Mouse (Mus musculus) hindbrain, embryonic 16.5 days (tissue): ENCODE data around the gene Reep3. TPM values are rescaled to one million over a fixed set of nuclear protein-coding genes. Genes with fewer than 3 reads are reported as not detected.

Experiments
- ATAC-seq: fragments of 200-750 bp; cut with Nextera tagmentation; 2 replicates; pipeline ENCODE4 v1.8.0; 2017; ENCODE audit warnings: moderate TSS enrichment, moderate library complexity
- H3K27ac ChIP-seq: fragments of 300-500 bp; sonication (generic); 2 replicates; pipeline ENCODE4 v1.5.1; 2014; ENCODE audit warnings: low read depth, mild to moderate bottlenecking, control low read depth, low read length, moderate library complexity
- H3K27me3 ChIP-seq: fragments of 300-500 bp; sonication (generic); replicated peaks from 2 replicates; pipeline ENCODE4 v1.6.1; 2014; ENCODE audit warnings: low read length; ENCODE audit not compliant: control insufficient read depth, insufficient read depth
- H3K36me3 ChIP-seq: fragments of 300-500 bp; sonication (generic); 2 replicates; pipeline ENCODE4 v1.6.1; 2014; ENCODE audit warnings: mild to moderate bottlenecking, low read length, moderate library complexity, mixed read lengths; ENCODE audit not compliant: control insufficient read depth, insufficient read depth
- H3K4me1 ChIP-seq: fragments of 300-500 bp; sonication (generic); 2 replicates; pipeline ENCODE4 v1.6.1; 2014; ENCODE audit warnings: low read depth, low read length; ENCODE audit not compliant: control insufficient read depth, insufficient read depth
- H3K4me2 ChIP-seq: fragments of 300-500 bp; sonication (generic); 2 replicates; pipeline ENCODE4 v1.6.1; 2014; ENCODE audit warnings: mild to moderate bottlenecking, low read length, control low read depth, moderate library complexity
- H3K4me3 ChIP-seq: fragments of 300-500 bp; sonication (generic); 2 replicates; pipeline ENCODE4 v1.5.1; 2014; ENCODE audit warnings: mild to moderate bottlenecking, low read length, control low read depth, moderate library complexity
- H3K9ac ChIP-seq: fragments of 300-500 bp; sonication (generic); 2 replicates; pipeline ENCODE4 v1.6.1; 2014; ENCODE audit warnings: low read depth, mild to moderate bottlenecking, control low read depth, low read length, moderate library complexity
- H3K9me3 ChIP-seq: fragments of 300-500 bp; sonication (generic); 2 replicates; pipeline ENCODE4 v1.6.1; 2014; ENCODE audit warnings: mild to moderate bottlenecking, low read length, moderate library complexity; ENCODE audit not compliant: control insufficient read depth
- WGBS: fragments of 180-500 bp; shearing (Covaris S2); extraction: QIAGEN DNeasy Blood & Tissue Kit; methylation state at CpG from one replicate; pipeline ENCODE4 v1.1.7; 2014; 5-methylcytosine and 5-hydroxymethylcytosine counted together
- polyA plus RNA-seq: library from polyadenylated mRNA; unstranded; fragments of >200 nt; fragmentation: Nextera tagmentation; extraction: Ambion mirVana; gene quantifications from 2 replicates; pipeline ENCODE4 v1.2.1, GENCODE M21; 2015

The Reep3 gene
- polyA plus RNA-seq, 1 experiment from 2014 or later: 32.7 TPM

DNA sequence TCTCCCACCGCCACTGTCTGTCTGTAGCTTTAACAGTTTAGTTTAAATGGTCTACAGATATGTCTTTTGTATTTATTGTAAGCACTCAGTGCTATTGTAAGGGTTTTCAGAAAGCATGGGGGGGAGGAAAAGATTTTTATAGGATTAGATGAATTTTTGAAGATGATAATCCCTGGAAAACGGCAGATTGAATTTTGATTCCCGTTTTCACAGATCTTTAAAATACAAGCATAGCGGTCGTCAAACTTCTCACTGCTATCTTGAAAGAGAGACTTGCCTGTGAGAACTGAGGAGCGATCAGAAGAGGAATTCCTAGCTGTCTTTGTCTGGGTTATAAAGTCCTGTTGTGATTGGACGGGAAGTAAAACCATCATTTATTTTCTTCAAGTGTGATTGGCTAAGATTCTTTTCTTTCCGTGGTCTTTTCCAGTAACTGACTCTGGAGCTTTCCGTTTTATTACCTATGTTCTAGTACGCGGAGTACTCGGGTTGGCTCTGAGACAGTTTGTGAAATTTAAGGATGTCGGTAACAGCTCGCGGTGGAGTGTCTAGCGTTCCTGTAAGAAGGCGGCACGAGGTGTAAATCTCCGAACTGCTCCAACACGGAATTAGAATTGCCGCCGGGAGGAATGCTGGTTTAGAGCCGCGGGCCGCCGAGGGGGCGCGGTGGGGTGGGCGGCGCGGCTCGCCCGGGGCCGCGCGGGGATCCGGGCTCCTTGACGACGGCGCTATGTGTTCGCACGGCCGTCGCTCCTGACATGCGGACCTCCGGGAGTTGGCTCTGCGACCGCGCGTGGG, 29.5 kb upstream of the Reep3 start:
- H3K9me3 ChIP-seq: no peaks in the 10 kb centered on the region
- 2% methylated on average over 37 of the region's 50 CpGs for WGBS
- peak; percentile 78 for ATAC-seq
- H3K27ac ChIP-seq: peak overlapping the region; percentile 91
- H3K4me3 ChIP-seq: peak overlapping the region; percentile 80
- no peaks in the 10 kb centered on the region for H3K36me3 ChIP-seq
- H3K9ac ChIP-seq: peak overlapping the region; percentile 82
- H3K27me3 ChIP-seq: no peaks in the 10 kb centered on the region
- H3K4me1 ChIP-seq: peaks cover 14% of the 10 kb centered on the region
- peak overlapping the region; percentile 78 for H3K4me2 ChIP-seq

- no peak for ATAC-seq
- H3K4me1 ChIP-seq: peaks cover 14% of the 10 kb centered on the region
- no peak overlapping the region for H3K27ac ChIP-seq
- H3K9me3 ChIP-seq: no peaks in the 10 kb centered on the region
- H3K4me2 ChIP-seq: no peak overlapping the region
- H3K27me3 ChIP-seq: no peaks in the 10 kb centered on the region
- no peaks in the 10 kb centered on the region for H3K36me3 ChIP-seq
- no peak overlapping the region for H3K9ac ChIP-seq
- H3K4me3 ChIP-seq: no peak overlapping the region
- 69% methylated on average over 4 of the region's 4 CpGs for WGBS
Observed at GRCm38 (mm10) chr10:67124156-67124555, 27.4 kb upstream of the Reep3 start.

DNA sequence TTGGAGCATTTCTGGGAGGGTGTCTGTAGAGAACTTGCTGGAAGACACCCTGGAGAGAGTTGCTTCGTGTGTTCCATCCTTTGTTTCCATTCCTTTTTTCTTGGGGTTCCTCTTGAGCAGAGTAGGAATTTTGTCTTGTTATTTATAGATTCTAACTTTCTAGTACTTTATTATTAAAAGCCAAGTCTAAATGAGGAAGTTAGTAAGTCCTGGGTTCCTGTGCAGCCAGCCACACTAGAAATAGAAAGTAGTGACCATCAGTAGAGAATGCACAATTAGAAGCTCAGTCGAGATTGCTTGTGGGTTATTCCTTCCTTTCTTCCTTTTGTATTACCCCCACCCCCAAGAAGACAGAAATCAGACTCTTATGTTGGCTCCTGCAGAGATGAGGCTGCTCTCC, 27.0 kb upstream of the Reep3 start:
- Histone ChIP-seq H3K27ac (no peak overlapping the region), H3K36me3 (no peaks in the 10 kb centered on the region), H3K4me1 (peaks cover 14% of the 10 kb centered on the region), H3K9me3 (no peaks in the 10 kb centered on the region), H3K4me2 (no peak overlapping the region), H3K27me3 (no peaks in the 10 kb centered on the region), H3K9ac (no peak overlapping the region), H3K4me3 (no peak overlapping the region)
- ATAC-seq: no peak
- WGBS: 33% methylated on average over 2 of the region's 2 CpGs

GRCm38 (mm10) chr10:67120640-67121039, 23.9 kb upstream of the Reep3 start:
- Histone ChIP-seq H3K27ac (no peak overlapping the region), H3K4me2 (no peak overlapping the region), H3K4me1 (peaks cover 10% of the 10 kb centered on the region)

GRCm38 (mm10) chr10:67120180-67120579, 23.4 kb upstream of the Reep3 start:
- WGBS: 57% methylated on average over 4 of the region's 4 CpGs
- Histone ChIP-seq H3K36me3 (no peaks in the 10 kb centered on the region), H3K4me1 (peaks cover 15% of the 10 kb centered on the region)

More at GRCm38 (mm10) chr10:67120640-67121039, 23.9 kb upstream of the Reep3 start:
- Histone ChIP-seq H3K27me3 (no peaks in the 10 kb centered on the region), H3K9ac (no peak overlapping the region), H3K9me3 (no peaks in the 10 kb centered on the region), H3K4me3 (no peak overlapping the region), H3K36me3 (no peaks in the 10 kb centered on the region)
- no peak for ATAC-seq
- 60% methylated on average over 2 of the region's 2 CpGs for WGBS

GRCm38 (mm10) chr10:67119291-67119690, 22.5 kb upstream of the Reep3 start:
- ATAC-seq: no peak
- H3K9ac ChIP-seq: no peak overlapping the region
- H3K4me1 ChIP-seq: peaks cover 20% of the 10 kb centered on the region
- H3K27ac ChIP-seq: no peak overlapping the region
- H3K9me3 ChIP-seq: no peaks in the 10 kb centered on the region
- H3K4me3 ChIP-seq: no peak overlapping the region
- no peaks in the 10 kb centered on the region for H3K27me3 ChIP-seq
- WGBS: 75% methylated on average over 7 of the region's 7 CpGs
- H3K36me3 ChIP-seq: no peaks in the 10 kb centered on the region
- no peak overlapping the region for H3K4me2 ChIP-seq

More at GRCm38 (mm10) chr10:67120180-67120579, 23.4 kb upstream of the Reep3 start:
- H3K9ac ChIP-seq: no peak overlapping the region
- H3K4me2 ChIP-seq: no peak overlapping the region
- H3K27ac ChIP-seq: no peak overlapping the region
- no peak overlapping the region for H3K4me3 ChIP-seq
- H3K9me3 ChIP-seq: no peaks in the 10 kb centered on the region
- H3K27me3 ChIP-seq: no peaks in the 10 kb centered on the region
- no peak for ATAC-seq

GRCm38 (mm10) chr10:67116251-67116650, 19.5 kb upstream of the Reep3 start:
- H3K4me3 ChIP-seq: no peak overlapping the region
- ATAC-seq: 0 out of 2 replicates have a peak, but pooled peaks have one; percentile 26
- H3K4me1 ChIP-seq: peaks cover 26% of the 10 kb centered on the region

GRCm38 (mm10) chr10:67115666-67116091, 18.9 kb upstream of the Reep3 start:
- 33% methylated on average over 5 of the region's 5 CpGs for WGBS
- Histone ChIP-seq H3K4me1 (peaks cover 29% of the 10 kb centered on the region), H3K4me2 (no peak overlapping the region), H3K36me3 (no peaks in the 10 kb centered on the region), H3K9me3 (no peaks in the 10 kb centered on the region), H3K4me3 (no peak overlapping the region), H3K9ac (no peak overlapping the region), H3K27me3 (no peaks in the 10 kb centered on the region), H3K27ac (peak overlapping the region; percentile 61)
- 0 out of 2 replicates have a peak, but pooled peaks have one; percentile 37 for ATAC-seq

More at GRCm38 (mm10) chr10:67116251-67116650, 19.5 kb upstream of the Reep3 start:
- no peak overlapping the region for H3K9ac ChIP-seq
- no peaks in the 10 kb centered on the region for H3K27me3 ChIP-seq
- H3K4me2 ChIP-seq: no peak overlapping the region
- WGBS: 33% methylated on average over 8 of the region's 8 CpGs
- H3K9me3 ChIP-seq: no peaks in the 10 kb centered on the region
- H3K27ac ChIP-seq: no peak overlapping the region; the same call in 1 of the 2 replicates
- H3K36me3 ChIP-seq: no peaks in the 10 kb centered on the region

DNA sequence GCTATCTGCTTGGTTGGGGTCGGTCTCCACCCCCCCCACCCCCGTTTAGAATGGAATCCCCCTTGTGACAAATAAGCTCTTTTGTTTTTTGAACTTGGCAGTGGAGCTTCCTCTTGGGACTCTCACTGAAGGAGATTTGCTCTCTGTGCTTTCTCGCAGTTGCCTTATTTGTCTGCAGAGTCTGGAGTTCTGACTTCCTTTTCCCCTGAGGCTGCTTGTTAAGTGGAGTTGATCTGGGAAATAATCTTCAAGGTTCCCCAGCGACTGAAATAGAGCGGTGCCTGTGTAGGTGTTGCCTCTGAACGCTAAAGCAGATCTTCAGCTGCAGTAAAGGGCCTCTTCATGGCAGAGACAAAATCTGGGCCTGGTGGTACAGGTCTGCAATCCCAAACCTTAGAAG, 18.4 kb upstream of the Reep3 start:
- Histone ChIP-seq H3K9me3 (no peaks in the 10 kb centered on the region), H3K4me3 (no peak overlapping the region), H3K36me3 (no peaks in the 10 kb centered on the region), H3K27me3 (no peaks in the 10 kb centered on the region), H3K4me1 (peaks cover 30% of the 10 kb centered on the region), H3K4me2 (no peak overlapping the region), H3K27ac (peak overlapping the region; percentile 61), H3K9ac (no peak overlapping the region)
- ATAC-seq: no peak
- WGBS: 17% methylated on average over 6 of the region's 6 CpGs
